Mouse (Mus musculus): ENCODE measurements around the gene Atp2a3. TPM values are rescaled to one million over a fixed set of nuclear protein-coding genes. Genes with fewer than 3 reads are reported as not detected.

Atp2a3 gene
- total RNA-seq (2023), result 241 TPM

DNA sequence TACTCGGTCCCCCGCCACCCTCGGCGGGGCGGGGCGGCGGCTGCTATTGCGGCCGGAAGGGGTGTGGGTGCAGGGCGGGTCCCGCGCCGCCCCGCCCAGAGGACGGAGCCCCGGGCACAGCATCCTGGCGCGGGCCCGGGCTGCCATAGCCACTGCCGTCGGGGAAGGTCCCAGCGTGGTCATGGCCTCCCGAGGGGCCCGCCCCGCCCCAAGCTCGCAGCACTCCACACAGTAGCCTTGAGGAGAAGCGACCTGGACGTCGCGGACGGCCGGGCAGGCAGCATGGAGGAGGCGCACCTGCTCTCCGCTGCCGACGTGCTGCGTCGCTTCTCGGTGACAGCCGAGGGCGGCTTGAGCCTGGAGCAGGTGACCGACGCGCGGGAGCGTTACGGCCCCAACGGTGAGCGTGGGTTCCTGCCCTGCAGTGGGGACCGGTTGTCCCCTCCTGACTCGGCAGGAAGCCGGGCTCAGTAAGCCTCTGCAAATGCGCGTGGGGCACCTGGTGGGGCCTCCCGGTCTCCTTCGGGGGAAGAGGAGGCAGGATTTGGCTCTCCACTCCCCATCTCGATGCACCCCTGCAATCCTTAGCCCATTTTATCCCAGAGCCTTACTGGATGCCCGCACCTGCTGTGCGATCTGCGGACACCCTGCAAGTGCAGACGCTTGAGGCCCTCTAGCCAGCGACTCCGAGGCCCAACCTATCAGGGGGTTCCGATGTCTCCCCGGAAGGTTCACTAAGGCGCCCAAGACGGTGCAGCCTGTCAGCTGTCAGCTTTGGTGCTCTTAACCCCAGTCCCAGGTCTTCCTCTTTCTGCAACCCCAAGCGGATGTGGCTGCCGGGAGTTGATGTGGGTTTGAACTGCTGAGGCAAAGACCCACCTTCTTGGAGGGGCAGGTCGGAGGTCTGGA is at the start of gene Atp2a3:
Atp2a3 (plus strand) TSS at position 98 of the 909 bp plus-strand sequence.

GRCm38 (mm10) chr11:72998771-72999170 is 37.8 kb downstream of the Atp2a3 start, which contains the start of gene P2rx1:
Gene P2rx1 (plus strand): TSS chr11:72999103.

DNA sequence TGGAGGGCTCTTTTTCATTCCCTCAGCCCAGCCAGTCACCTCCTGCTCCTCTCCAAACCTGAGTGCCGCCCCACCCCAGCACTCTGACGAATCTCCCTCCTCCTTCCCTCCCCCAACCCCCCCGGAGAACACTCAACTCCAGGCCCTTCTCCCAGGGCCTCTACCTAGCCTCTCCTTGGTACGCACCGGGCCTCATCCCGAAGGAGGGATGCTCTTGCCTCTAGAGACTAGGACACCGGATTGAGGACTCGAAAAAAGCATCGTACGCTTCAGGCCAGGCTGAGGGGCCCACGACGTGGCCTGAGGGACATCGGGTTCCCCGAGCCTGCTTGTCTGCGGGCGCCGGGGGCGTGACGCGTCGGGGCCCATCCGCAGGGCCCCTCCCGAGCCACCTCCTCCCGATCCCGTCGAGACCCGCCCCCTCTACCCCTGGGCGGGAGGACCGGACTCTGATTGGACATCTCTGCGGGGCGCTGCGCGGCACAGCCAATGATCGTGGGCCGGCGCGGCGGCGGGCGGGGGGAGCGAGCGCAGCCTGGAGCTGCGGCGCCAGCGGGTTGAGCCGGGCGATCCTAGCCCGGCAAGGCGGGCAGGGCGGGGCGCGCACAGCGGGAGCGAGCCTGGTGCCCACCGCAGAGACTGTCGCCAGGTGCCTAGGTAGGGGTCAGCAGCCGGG is 57.6 kb downstream of the Atp2a3 start, which contains the start of gene Camkk1:
Camkk1 (plus strand) TSS at position 538 of the 676 bp plus-strand sequence.

Other genes starting within 250 kb of the Atp2a3 start
- gene Cyb5d2, start 165.0 kb upstream of the Atp2a3 start, total RNA-seq (2023), result 3.7 TPM
- gene Zzef1, start 164.9 kb upstream of the Atp2a3 start, total RNA-seq (2023), result 87.4 TPM
- gene P2rx1, start 37.9 kb downstream of the Atp2a3 start, total RNA-seq (2023), result 1.3 TPM
- 5.8 TPM for gene Camkk1, start 57.8 kb downstream of the Atp2a3 start, total RNA-seq (2023)
- gene Ncbp3, start 86.6 kb downstream of the Atp2a3 start, total RNA-seq (2023), result 16.4 TPM
- 83.8 TPM for gene Itgae, start 129.4 kb downstream of the Atp2a3 start, total RNA-seq (2023)
- 1.1 TPM for gene Haspin, start 177.1 kb downstream of the Atp2a3 start, total RNA-seq (2023)
- gene P2rx5, start 199.3 kb downstream of the Atp2a3 start, total RNA-seq (2023), result 0.34 TPM
- gene Emc6, start 215.9 kb downstream of the Atp2a3 start, total RNA-seq (2023), result 46.6 TPM
- gene Tax1bp3, start 215.9 kb downstream of the Atp2a3 start, total RNA-seq (2023), result 14.5 TPM
- 21.4 TPM for gene Ctns, start 237.9 kb downstream of the Atp2a3 start, total RNA-seq (2023)
- 5.4 TPM for gene Shpk, start 238.3 kb downstream of the Atp2a3 start, total RNA-seq (2023)